Mouse (Mus musculus) intestine, embryonic 16.5 days (tissue): ENCODE data around the gene Rnase2b. TPM values are rescaled to one million over a fixed set of nuclear protein-coding genes. Genes with fewer than 3 reads are reported as not detected.

Source experiments
- ATAC-seq: fragments of 200-750 bp; cut with Nextera tagmentation; 2 replicates; pipeline ENCODE4 v1.8.0; 2017; ENCODE audit warnings: moderate TSS enrichment, moderate library complexity
- H3K27ac ChIP-seq: fragments of 300-500 bp; sonication (generic); 2 replicates; pipeline ENCODE4 v1.5.1; 2014; ENCODE audit warnings: mild to moderate bottlenecking, low read length
- H3K27me3 ChIP-seq: fragments of 300-500 bp; sonication (generic); replicated peaks from 2 replicates; pipeline ENCODE4 v1.6.1; 2014; ENCODE audit warnings: low read length, control low read depth, mixed read lengths; ENCODE audit not compliant: control insufficient read depth, insufficient read depth
- H3K36me3 ChIP-seq: fragments of 300-500 bp; sonication (generic); 2 replicates; pipeline ENCODE4 v1.6.1; 2014; ENCODE audit warnings: low read length, control low read depth; ENCODE audit not compliant: control insufficient read depth, insufficient read depth
- H3K4me1 ChIP-seq: fragments of 300-500 bp; sonication (generic); 2 replicates; pipeline ENCODE4 v1.6.1; 2014; ENCODE audit warnings: low read length, control low read depth, mixed read lengths; ENCODE audit not compliant: control insufficient read depth, insufficient read depth
- H3K4me2 ChIP-seq: fragments of 300-500 bp; sonication (generic); 2 replicates; pipeline ENCODE4 v1.6.1; 2014; ENCODE audit warnings: low read depth, low read length, control low read depth
- H3K4me3 ChIP-seq: fragments of 300-500 bp; sonication (generic); 2 replicates; pipeline ENCODE4 v1.5.1; 2014; ENCODE audit warnings: mild to moderate bottlenecking, low read length
- H3K9ac ChIP-seq: fragments of 300-500 bp; sonication (generic); 2 replicates; pipeline ENCODE4 v1.6.1; 2014; ENCODE audit warnings: low read depth, low read length
- H3K9me3 ChIP-seq: fragments of 300-500 bp; sonication (generic); 2 replicates; pipeline ENCODE4 v1.6.1; 2016; ENCODE audit warnings: low read length, control low read depth; ENCODE audit not compliant: control insufficient read depth
- WGBS: fragments of 180-500 bp; shearing (Covaris S2); extraction: QIAGEN DNeasy Blood & Tissue Kit; methylation state at CpG from one replicate; pipeline ENCODE4 v1.1.7; 2014; 5-methylcytosine and 5-hydroxymethylcytosine counted together
- polyA plus RNA-seq: library from polyadenylated mRNA; unstranded; fragments of >200 nt; fragmentation: Nextera tagmentation; extraction: Ambion mirVana; gene quantifications from 2 replicates; pipeline ENCODE4 v1.2.1, GENCODE M21; 2015

Gene Rnase2b
- polyA plus RNA-seq, 1 experiment from 2014 or later = not detected

GRCm38 (mm10) chr14:51200466-51200865 is 38.4 kb downstream of the Rnase2b start:
- H3K9ac ChIP-seq = no peak overlapping the region
- no peak overlapping the region for H3K4me2 ChIP-seq
- no peak for ATAC-seq
- H3K27me3 ChIP-seq = no peaks in the 10 kb centered on the region
- whole genome bisulfite sequencing = 86% methylated on average over 2 of the region's 2 CpGs
- no peak overlapping the region for H3K27ac ChIP-seq
- no peak overlapping the region for H3K4me3 ChIP-seq
- no peaks in the 10 kb centered on the region for H3K4me1 ChIP-seq
- H3K9me3 ChIP-seq = no peaks in the 10 kb centered on the region
- no peaks in the 10 kb centered on the region for H3K36me3 ChIP-seq

- no peak within 1 kb of the TSS for H3K4me3 ChIP-seq
- H3K36me3 ChIP-seq = no peaks in the 10 kb centered on the region
- no peaks in the 10 kb centered on the region for H3K27me3 ChIP-seq
- no peak within 1 kb of the TSS for H3K27ac ChIP-seq
- H3K4me2 ChIP-seq = no peak within 1 kb of the TSS
- H3K9me3 ChIP-seq = no peaks in the 10 kb centered on the region
- no peak for ATAC-seq
- H3K9ac ChIP-seq = no peak within 1 kb of the TSS
- 95% methylated on average over 2 of the region's 2 CpGs for WGBS
- no peaks in the 10 kb centered on the region for H3K4me1 ChIP-seq
These were observed 41.1 kb downstream of the Rnase2b start, which contains the start of gene Ear14 for GRCm38 (mm10) chr14:51203115-51203514. TSS of gene Ear14 (plus strand) at chr14:51203391.

Other genes with a start within 250 kb of the Rnase2b start
- gene Osgep, start 237.4 kb upstream of the Rnase2b start, polyA plus RNA-seq = 131 and 133 TPM in 2 replicates
- gene Apex1, start 237.3 kb upstream of the Rnase2b start, polyA plus RNA-seq = 208 and 232 TPM in 2 replicates
- gene Pip4p1, start 231.4 kb upstream of the Rnase2b start, polyA plus RNA-seq = 58.0 and 67.0 TPM in 2 replicates
- 111 and 116 TPM in 2 replicates for gene Pnp, start 231.2 kb upstream of the Rnase2b start, polyA plus RNA-seq
- not detected in 2 replicates for gene Gm49342, start 217.7 kb upstream of the Rnase2b start, polyA plus RNA-seq
- 3.7 and 5.3 TPM in 2 replicates for gene Pnp2, start 206.3 kb upstream of the Rnase2b start, polyA plus RNA-seq
- 0.20 and 0.29 TPM in 2 replicates for gene Rnase10, start 154.5 kb upstream of the Rnase2b start, polyA plus RNA-seq
- not detected in 2 replicates for gene Rnase9, start 120.4 kb upstream of the Rnase2b start, polyA plus RNA-seq
- not detected in 2 replicates for gene Rnase11, start 112.1 kb upstream of the Rnase2b start, polyA plus RNA-seq
- gene Rnase12, start 104.6 kb upstream of the Rnase2b start, polyA plus RNA-seq = 0.37 and 0.54 TPM in 2 replicates
- gene Olfr750, start 87.8 kb upstream of the Rnase2b start, polyA plus RNA-seq = not detected in 2 replicates
- gene Rnase4, start 71.2 kb upstream of the Rnase2b start, polyA plus RNA-seq = 288 and 336 TPM in 2 replicates
- 76.1 and 85.7 TPM in 2 replicates for gene Ang, start 71.1 kb upstream of the Rnase2b start, polyA plus RNA-seq
- not detected in 2 replicates for gene Eddm3b, start 47.8 kb upstream of the Rnase2b start, polyA plus RNA-seq
- 1.5 and 1.6 TPM in 2 replicates for gene Rnase6, start 38.4 kb upstream of the Rnase2b start, polyA plus RNA-seq
- gene Rnase1, start 15.5 kb upstream of the Rnase2b start, polyA plus RNA-seq = 107 and 192 TPM in 2 replicates
- not detected in 2 replicates for gene Ang2, start 36.9 kb downstream of the Rnase2b start, polyA plus RNA-seq
- not detected in 2 replicates for gene Ear14, start 41.1 kb downstream of the Rnase2b start, polyA plus RNA-seq
- not detected in 2 replicates for gene Rnase2a, start 93.9 kb downstream of the Rnase2b start, polyA plus RNA-seq
- gene Gm7247, start 199.5 kb downstream of the Rnase2b start, polyA plus RNA-seq = not detected in 2 replicates
- not detected in 2 replicates for gene Vmn2r88, start 248.6 kb downstream of the Rnase2b start, polyA plus RNA-seq